Mouse (Mus musculus): ENCODE data around the gene Spata17.

DNA sequence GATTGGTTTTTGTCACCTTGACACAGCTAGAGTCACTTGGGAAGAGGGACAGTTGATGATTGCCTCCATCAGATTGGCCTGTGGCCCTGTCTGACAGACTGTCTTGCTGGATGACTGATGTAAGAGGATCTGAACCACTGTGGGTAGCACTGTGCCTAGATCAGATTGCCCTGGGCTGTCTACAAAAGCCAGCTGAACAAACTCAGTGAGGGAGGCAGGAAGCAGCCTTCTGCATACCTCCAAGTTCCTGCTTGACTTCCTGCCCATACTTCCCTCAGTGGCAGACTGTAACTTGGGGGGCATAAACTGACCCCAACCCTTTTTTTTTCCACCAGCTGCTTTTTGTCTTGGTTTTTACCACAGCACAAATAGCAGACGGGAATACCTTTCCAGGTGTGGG lies 199.6 kb downstream of the Spata17 start:
- no peak for TF ChIP-seq CTCF (IDR thresholded peaks at IDR 0.05; ENCODE audit: control insufficient read depth, insufficient read depth, insufficient replicate concordance, low read depth, low read length)
- TF ChIP-seq POLR2A (IDR thresholded peaks at IDR 0.05; ENCODE audit: control insufficient read depth, low read depth, low read length) = no peak

Data from testis, adult 2 months (tissue).